Mouse (Mus musculus) embryonic facial prominence, embryonic 14.5 days (tissue): ENCODE results near the gene Dtx4. TPM values are rescaled to one million over a fixed set of nuclear protein-coding genes. Genes with fewer than 3 reads are reported as not detected.
A peak's percentile ranks its signal among the peaks of the same experiment; 100 is the strongest.

Experiments used
- ATAC-seq: fragments of 200-750 bp; cut with Nextera tagmentation; 2 replicates; pipeline ENCODE4 v1.8.0; 2017; ENCODE audit warnings: low read depth, moderate number of reproducible peaks, moderate TSS enrichment
- DNase-seq: peaks from one replicate; pipeline ENCODE4 v3.0.0-alpha.2; 2015; ENCODE audit warnings: low spot score
- H3K27ac ChIP-seq: fragments of 300-500 bp; sonication (generic); replicated peaks from 2 replicates; pipeline ENCODE4 v1.5.1; 2014; ENCODE audit warnings: low read depth, mild to moderate bottlenecking, low read length, moderate library complexity
- H3K27me3 ChIP-seq: fragments of 300-500 bp; sonication (generic); replicated peaks from 2 replicates; pipeline ENCODE4 v1.6.1; 2014; ENCODE audit warnings: low read length; ENCODE audit not compliant: control insufficient read depth, insufficient read depth
- H3K36me3 ChIP-seq: fragments of 300-500 bp; sonication (generic); 2 replicates; pipeline ENCODE4 v1.6.1; 2014; ENCODE audit warnings: low read length, mixed read lengths; ENCODE audit not compliant: control insufficient read depth, insufficient read depth
- H3K4me1 ChIP-seq: fragments of 300-500 bp; sonication (generic); 2 replicates; pipeline ENCODE4 v1.6.1; 2014; ENCODE audit warnings: antibody characterized with exemption, low read length; ENCODE audit not compliant: control insufficient read depth, insufficient read depth
- H3K4me2 ChIP-seq: fragments of 300-500 bp; sonication (generic); 2 replicates; pipeline ENCODE4 v1.6.1; 2014; ENCODE audit warnings: low read depth, mild to moderate bottlenecking, low read length, moderate library complexity, mixed read lengths
- H3K4me3 ChIP-seq: fragments of 300-500 bp; sonication (generic); 2 replicates; pipeline ENCODE4 v1.5.1; 2014; ENCODE audit warnings: low read depth, mild to moderate bottlenecking, low read length
- H3K9ac ChIP-seq: fragments of 300-500 bp; sonication (generic); 2 replicates; pipeline ENCODE4 v1.6.1; 2014; ENCODE audit warnings: low read depth, mild to moderate bottlenecking, low read length, moderate library complexity, mixed read lengths
- H3K9me3 ChIP-seq: fragments of 300-500 bp; sonication (generic); 2 replicates; pipeline ENCODE4 v1.6.1; 2016; ENCODE audit warnings: low read length; ENCODE audit not compliant: control insufficient read depth
- WGBS: fragments of 180-500 bp; shearing (Covaris S2); extraction: QIAGEN DNeasy Blood & Tissue Kit; methylation state at CpG from one replicate; pipeline ENCODE4 v1.1.7; 2014; 5-methylcytosine and 5-hydroxymethylcytosine counted together
- polyA plus RNA-seq: library from polyadenylated mRNA; unstranded; fragments of >200 nt; fragmentation: Nextera tagmentation; extraction: Ambion mirVana; gene quantifications from 2 replicates; pipeline ENCODE4 v1.2.1, GENCODE M21; 2014

The Dtx4 gene
- polyA plus RNA-seq, 1 experiment from 2014 or later, result 11.9 TPM

DNA sequence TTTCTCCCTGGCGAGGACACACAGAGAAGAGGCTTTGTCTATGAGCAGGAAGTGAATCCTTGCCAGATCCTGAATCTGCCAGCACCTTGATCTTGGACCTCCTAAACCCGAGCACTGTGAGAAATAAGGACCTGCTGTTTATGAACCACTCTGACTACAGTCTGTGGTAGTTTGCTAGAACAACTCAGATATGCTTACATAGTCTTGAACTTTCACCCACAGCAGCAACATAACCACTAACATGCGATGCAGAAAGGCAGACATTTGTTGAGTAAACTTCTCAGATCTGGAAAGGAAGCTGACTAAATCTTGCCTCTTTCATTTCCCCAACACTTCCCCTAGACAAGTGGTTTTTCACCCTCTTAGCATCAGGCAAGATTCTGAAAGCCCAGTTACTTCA is 29.4 kb downstream of the Dtx4 start:
- no peaks in the 10 kb centered on the region for H3K27me3 ChIP-seq
- peaks cover 15% of the 10 kb centered on the region; the same call in 1 of the 2 replicates for H3K36me3 ChIP-seq
- ATAC-seq (no peak), DNase-seq (no peak)
- H3K9ac ChIP-seq, result no peak overlapping the region
- no peaks in the 10 kb centered on the region for H3K9me3 ChIP-seq
- H3K27ac ChIP-seq, result no peak overlapping the region
- H3K4me3 ChIP-seq, result no peak overlapping the region
- no peak overlapping the region for H3K4me2 ChIP-seq
- H3K4me1 ChIP-seq, result 0 out of 2 replicates have a peak, but pooled peaks cover 5% of the 10 kb centered on the region
- 59% methylated on average over 3 of the region's 3 CpGs for WGBS

GRCm38 (mm10) chr19:12467436-12467835 is 33.8 kb downstream of the Dtx4 start:
- H3K27ac ChIP-seq, result no peak overlapping the region
- H3K4me1 ChIP-seq, result no peaks in the 10 kb centered on the region
- DNase-seq (no peak), ATAC-seq (no peak)
- peaks cover 15% of the 10 kb centered on the region; the same call in 1 of the 2 replicates for H3K36me3 ChIP-seq
- no peaks in the 10 kb centered on the region for H3K9me3 ChIP-seq
- H3K27me3 ChIP-seq, result no peaks in the 10 kb centered on the region
- no peak overlapping the region for H3K4me3 ChIP-seq
- no peak overlapping the region for H3K4me2 ChIP-seq
- WGBS, result 83% methylated on average over 5 of the region's 5 CpGs
- H3K9ac ChIP-seq, result no peak overlapping the region

DNA sequence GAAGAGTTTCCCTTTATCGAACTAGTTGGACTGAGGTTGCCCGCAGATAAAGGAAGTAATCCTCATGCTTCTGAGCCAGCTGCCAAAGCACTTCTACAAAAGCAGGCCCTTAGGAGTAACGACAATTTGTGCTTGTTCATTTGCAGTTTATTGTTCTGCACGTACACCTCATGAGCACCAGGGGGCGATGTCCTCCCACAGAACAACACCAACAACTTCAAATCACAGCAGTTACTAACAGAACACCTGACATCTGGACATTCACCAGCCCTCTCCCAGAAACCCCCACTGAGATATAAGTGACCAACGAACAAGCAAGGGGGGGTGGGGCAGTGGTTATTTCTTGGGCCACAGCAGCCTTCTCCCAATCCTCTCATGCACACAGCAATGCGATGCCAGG is 35.0 kb downstream of the Dtx4 start:
- 33% methylated on average over 7 of the region's 7 CpGs for WGBS
- ATAC-seq, result no peak
- DNase-seq, result peak; percentile 61
- Histone ChIP-seq H3K4me3 (no peak overlapping the region), H3K9ac (no peak overlapping the region), H3K4me2 (no peak overlapping the region), H3K36me3 (peaks cover 12% of the 10 kb centered on the region; the same call in 1 of the 2 replicates), H3K27me3 (no peaks in the 10 kb centered on the region), H3K27ac (no peak overlapping the region), H3K4me1 (no peaks in the 10 kb centered on the region), H3K9me3 (no peaks in the 10 kb centered on the region)

GRCm38 (mm10) chr19:12465530-12466144 is 35.6 kb downstream of the Dtx4 start:
- ATAC-seq (no peak), DNase-seq (no peak)
- 94% methylated on average over 10 of the region's 10 CpGs for WGBS
- Histone ChIP-seq H3K4me3 (no peak overlapping the region), H3K36me3 (peaks cover 12% of the 10 kb centered on the region; the same call in 1 of the 2 replicates), H3K9me3 (no peaks in the 10 kb centered on the region), H3K4me2 (no peak overlapping the region), H3K9ac (no peak overlapping the region), H3K27me3 (no peaks in the 10 kb centered on the region), H3K4me1 (no peaks in the 10 kb centered on the region), H3K27ac (no peak overlapping the region)

GRCm38 (mm10) chr19:12464674-12465073 is 36.6 kb downstream of the Dtx4 start:
- ATAC-seq (no peak), DNase-seq (no peak)
- 78% methylated on average over 4 of the region's 4 CpGs for WGBS
- H3K27me3 ChIP-seq, result no peaks in the 10 kb centered on the region
- H3K9ac ChIP-seq, result no peak overlapping the region
- no peak overlapping the region for H3K4me2 ChIP-seq
- H3K4me1 ChIP-seq, result no peaks in the 10 kb centered on the region
- H3K4me3 ChIP-seq, result no peak overlapping the region
- H3K9me3 ChIP-seq, result no peaks in the 10 kb centered on the region
- no peak overlapping the region for H3K27ac ChIP-seq
- H3K36me3 ChIP-seq, result peaks cover 12% of the 10 kb centered on the region; the same call in 1 of the 2 replicates

DNA sequence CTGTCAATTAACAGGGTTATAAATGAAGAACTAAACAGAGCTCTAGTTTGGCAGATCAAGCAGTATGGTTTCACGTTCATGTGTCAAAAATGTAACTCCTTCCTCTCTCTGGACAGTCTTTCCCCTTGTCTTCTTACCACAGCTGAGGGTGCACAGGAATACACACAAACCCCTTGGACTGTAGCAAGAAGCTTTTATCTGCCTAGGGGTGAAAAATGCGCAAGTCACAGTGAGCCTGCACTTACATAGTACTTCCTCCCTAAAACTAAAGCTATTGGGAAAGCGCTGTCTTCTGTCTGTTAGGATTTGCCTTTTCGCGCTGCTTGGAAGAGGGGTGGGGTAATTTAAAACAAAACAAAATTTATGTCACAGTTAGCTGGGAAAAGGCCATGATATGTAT is 37.1 kb downstream of the Dtx4 start:
- ATAC-seq (no peak), DNase-seq (no peak)
- H3K9ac ChIP-seq, result no peak overlapping the region
- H3K36me3 ChIP-seq, result peaks cover 8% of the 10 kb centered on the region; the same call in 1 of the 2 replicates
- no peak overlapping the region for H3K4me2 ChIP-seq
- no peak overlapping the region for H3K4me3 ChIP-seq
- no peaks in the 10 kb centered on the region for H3K27me3 ChIP-seq
- H3K27ac ChIP-seq, result no peak overlapping the region
- no peaks in the 10 kb centered on the region for H3K9me3 ChIP-seq
- H3K4me1 ChIP-seq, result no peaks in the 10 kb centered on the region
- WGBS, result 66% methylated on average over 5 of the region's 5 CpGs

GRCm38 (mm10) chr19:12463722-12464035 is 37.6 kb downstream of the Dtx4 start:
- Histone ChIP-seq H3K4me1 (no peaks in the 10 kb centered on the region), H3K4me2 (no peak overlapping the region), H3K9me3 (no peaks in the 10 kb centered on the region), H3K36me3 (0 out of 2 replicates have a peak, but pooled peaks cover 4% of the 10 kb centered on the region), H3K4me3 (no peak overlapping the region), H3K9ac (no peak overlapping the region), H3K27me3 (no peaks in the 10 kb centered on the region), H3K27ac (no peak overlapping the region)
- peak; percentile 52 for DNase-seq
- ATAC-seq, result peak; percentile 15; the same call in 1 of the 2 replicates
- WGBS, result 24% methylated on average over 1 of the region's 1 CpGs

- Histone ChIP-seq H3K4me2 (no peak overlapping the region), H3K36me3 (no peaks in the 10 kb centered on the region), H3K9me3 (no peaks in the 10 kb centered on the region), H3K4me3 (no peak overlapping the region), H3K4me1 (no peaks in the 10 kb centered on the region), H3K27ac (no peak overlapping the region), H3K27me3 (no peaks in the 10 kb centered on the region), H3K9ac (no peak overlapping the region)
- WGBS, result 56% methylated on average over 7 of the region's 7 CpGs
- ATAC-seq, result no peak
- DNase-seq, result no peak
Observed at GRCm38 (mm10) chr19:12462851-12463721, 38.2 kb downstream of the Dtx4 start.
